Mouse (Mus musculus) thymus, adult 2 months (tissue): ENCODE measurements around the gene Mfsd11.
A peak's percentile ranks its signal among the peaks of the same experiment; 100 is the strongest.

ENCODE experiments used
- CTCF ChIP-seq: fragments of 200-500 bp; IDR thresholded peaks from 2 replicates; pipeline ENCODE4 v1.5.1; 2012; ENCODE audit warnings: mild to moderate bottlenecking, control low read depth, low read length, moderate library complexity, borderline replicate concordance; ENCODE audit not compliant: control insufficient read depth, poor library complexity, insufficient read depth; ENCODE audit errors: extremely low read depth
- POLR2A ChIP-seq: fragments of 200-500 bp; IDR thresholded peaks from 2 replicates; pipeline ENCODE4 v1.6.1; 2012; ENCODE audit warnings: mild to moderate bottlenecking, low read length, control low read depth, moderate library complexity; ENCODE audit not compliant: control insufficient read depth, poor library complexity, insufficient read depth; ENCODE audit errors: extremely low read depth

DNA sequence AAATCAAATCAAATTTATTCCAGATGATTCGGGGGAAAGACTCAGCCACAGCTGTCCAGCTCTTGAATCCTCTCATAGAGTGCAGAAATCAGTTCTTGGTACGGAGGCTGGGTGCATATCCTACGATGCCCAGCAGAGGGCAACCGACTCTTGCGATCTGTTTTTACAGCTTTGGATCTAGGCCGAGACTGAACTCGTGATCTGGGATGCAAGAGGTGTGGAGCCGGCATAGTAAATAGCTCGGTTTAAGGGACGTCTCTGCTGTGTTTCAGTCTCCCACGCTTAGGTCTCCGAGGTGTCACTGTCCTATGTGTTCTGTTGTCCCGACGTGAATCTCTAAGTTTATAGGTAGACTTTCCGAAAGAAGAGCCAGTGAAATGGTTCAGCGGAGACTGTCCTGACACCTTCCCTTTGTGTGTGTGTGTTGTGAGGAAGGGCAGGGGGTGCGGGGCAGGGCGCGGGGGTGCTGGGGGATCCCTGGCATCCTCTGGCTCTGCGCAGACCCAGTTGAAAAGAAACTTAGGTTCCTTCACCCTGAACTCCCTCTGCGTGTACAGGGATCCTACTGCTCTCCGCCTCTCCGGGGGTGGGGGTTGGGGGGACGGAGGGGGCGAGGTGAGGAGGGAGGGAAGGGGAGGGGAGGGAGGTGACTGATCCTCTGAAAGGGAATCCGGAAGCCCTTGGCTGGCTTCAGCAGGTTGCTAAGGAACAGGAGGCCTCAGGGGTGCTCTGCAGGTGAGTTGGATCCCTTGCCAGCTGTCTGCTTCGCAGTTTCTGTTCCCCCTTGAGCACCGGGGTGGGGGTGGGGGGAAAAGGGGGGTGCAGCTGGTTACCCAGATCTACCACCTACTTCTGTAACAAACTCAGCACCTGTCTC, 33.3 kb downstream of the Mfsd11 start:
- peak; percentile 78; the same call in 1 of the 2 replicates for TF ChIP-seq CTCF
- no peak for TF ChIP-seq POLR2A
